Mouse (Mus musculus) ovary, postnatal 36 days (tissue): ENCODE results near the gene Zfp239.
"Not testable (repeated sequence)": the region's sequence is repeated elsewhere in the genome, so short reads cannot be mapped to it uniquely, and the experiment has no call there.

Experiments used
- DNase-seq: peaks from one replicate; pipeline ENCODE4 v3.0.0; 2022; ENCODE audit warnings: low spot score, mixed read lengths

Gene Zfp239

DNA sequence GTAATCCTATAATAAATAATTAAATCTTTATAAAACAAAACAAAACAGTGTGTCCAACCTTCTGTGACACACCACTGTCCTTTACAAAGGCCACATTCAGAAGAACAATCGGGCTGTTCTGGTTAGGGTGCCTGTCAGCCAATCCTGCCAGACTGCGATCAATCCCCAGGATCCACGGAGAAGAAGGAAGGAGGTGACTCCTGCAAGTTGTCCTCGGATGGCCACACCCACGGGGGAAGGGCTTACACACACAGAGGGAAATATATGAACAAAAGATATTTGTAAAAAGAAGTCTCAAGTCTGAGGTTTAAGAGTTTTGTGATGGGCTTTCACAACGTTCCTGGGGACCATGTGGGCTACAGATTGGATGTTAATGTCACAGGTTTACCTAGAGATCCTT lies at the start of gene Zfp239:
Gene Zfp239 (plus strand): TSS at position 253 of the 400 bp plus-strand sequence.
- DNase-seq = no peak

DNA sequence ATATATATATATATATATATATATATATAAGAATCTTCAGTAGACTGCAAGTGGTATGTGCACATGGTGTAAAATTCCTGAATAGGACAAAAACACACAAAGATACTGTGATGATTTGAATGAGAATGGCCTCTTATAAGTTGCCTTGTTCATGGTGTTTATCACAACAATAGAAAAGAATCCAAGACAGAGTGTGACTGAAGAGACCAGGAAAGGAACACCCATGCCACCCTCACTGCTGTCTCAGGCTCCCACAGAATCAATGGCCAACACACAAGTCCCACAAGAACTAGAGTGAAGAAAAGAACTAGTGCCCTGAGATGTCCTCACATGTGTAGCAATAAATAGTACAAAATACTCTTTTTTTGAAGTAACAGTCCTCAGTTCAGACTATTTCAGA lies 47.2 kb upstream of the Zfp239 start:
- no peak for DNase-seq

DNA sequence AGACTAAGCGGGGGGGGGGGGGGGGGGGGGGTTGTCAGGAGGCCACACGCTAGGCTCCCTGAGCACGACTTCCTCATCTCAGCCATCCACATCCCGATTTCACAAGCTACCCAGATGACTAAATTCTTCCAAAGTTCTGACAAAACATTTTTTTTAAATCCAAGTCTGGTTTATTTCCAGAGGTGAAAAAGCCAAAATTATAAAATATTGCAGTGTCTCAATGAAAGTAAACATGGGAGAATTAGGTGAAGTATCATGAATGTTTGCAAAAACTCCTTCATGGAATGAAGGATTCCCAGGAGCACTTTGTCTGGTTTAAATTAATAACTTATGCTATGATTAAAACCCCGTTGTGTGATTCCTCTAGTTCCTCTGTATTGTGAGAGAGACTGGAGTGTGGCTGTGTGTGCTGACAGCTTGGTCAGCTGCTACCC lies 44.8 kb upstream of the Zfp239 start:
- DNase-seq = no peak

DNA sequence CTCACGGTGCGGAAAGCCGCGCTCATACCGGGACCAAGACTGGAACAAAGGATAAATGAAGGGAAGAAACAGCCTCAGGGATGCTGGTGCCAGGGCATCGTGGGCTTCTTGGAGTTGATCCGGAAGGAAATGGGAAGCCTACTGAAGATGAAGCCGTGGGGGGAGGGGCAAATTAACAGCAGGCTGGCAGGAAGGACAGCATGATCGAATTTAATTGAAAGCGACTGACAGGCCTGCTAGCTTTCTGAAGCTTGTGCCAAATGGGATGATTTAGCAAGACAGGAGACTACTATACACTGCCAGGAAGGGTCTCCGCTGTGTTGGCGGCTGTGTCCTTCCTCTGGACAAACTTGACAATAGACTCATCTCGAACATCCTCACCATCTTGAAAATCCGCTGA lies 41.6 kb upstream of the Zfp239 start:
- no peak for DNase-seq

DNA sequence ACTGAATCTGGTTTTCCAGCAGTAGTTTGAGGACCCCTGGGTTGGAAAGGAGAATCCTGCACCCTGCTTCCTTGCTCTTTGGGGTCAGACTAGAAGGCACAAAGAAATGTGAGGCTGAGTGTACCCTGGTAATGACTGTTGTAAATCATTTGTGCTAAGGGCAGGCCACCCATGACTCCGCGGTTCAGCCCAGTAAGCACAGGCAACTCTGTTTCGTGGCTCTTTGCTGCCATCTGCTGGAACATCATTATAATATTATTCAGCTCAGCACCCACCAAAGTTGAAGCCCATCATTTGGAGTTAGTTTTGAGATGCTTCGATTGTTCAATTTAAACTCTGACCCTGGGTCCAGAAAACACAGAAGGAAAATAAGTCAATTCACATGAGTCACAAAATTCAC lies 36.5 kb upstream of the Zfp239 start:
- peak; percentile 53 for DNase-seq

DNA sequence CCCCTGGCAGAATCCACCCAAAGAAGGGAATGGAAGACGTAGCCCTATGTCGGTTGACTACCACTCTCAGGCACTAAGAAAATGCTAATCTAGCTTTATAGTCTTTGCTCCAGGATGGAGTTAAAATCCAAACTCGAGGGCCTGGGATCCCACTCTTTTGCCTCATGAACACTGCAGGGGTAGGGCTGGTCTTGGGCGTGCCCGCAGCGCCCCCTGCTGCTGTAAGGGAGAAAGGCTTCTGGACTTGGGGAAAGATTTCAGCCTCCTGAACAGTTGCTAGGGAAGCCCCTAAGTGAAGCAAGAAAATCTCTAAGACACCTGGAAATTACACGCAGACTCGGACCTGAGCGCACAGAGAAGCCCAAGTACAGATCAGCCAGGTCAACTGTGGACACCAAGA lies 33.6 kb upstream of the Zfp239 start:
- peak; percentile 69 for DNase-seq

DNA sequence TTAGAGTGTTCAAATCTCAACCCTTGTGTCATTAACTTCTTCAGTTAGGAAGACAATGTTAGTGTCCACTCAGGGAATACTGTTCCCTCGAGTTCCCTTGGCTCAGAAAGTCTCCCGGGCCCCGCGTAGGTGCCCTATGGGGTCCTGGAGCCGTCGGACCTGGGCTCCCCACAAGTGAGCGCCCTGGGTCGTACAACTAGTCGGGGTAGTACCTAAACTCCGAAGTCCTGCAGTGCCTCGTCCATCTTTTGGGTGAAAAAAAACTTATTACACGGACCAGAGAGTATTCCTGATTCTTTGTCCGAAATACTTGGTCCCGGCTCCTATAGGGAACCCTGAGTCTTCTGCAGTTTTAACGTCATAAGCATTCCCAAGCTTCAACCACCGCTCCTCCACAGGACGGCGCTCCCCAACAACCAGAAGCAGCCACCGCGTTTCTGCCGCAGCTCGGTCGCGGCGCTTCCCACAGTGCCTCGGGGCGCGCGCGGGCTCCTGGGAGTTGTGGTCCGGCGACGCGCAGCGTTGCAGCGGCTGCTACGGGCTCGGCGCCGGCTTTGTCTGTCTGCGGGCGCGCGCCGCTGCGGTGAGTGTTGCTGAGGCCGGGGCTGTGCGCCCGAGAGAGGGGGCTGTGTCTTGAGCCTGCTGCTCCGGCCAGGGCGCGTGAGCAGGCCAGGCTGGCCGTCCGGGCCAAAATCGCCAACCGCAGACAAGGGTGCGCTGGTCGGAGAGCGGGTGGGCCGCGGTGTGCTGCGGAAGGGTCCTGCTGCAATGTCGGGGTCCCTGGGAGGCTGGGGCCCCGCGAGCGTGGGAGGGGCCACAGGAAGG lies 21.0 kb upstream of the Zfp239 start, which contains the start of gene Zfp637:
Gene Zfp637 (plus strand): TSS at position 495 of the 825 bp plus-strand sequence.
- peak; percentile 94 for DNase-seq

DNA sequence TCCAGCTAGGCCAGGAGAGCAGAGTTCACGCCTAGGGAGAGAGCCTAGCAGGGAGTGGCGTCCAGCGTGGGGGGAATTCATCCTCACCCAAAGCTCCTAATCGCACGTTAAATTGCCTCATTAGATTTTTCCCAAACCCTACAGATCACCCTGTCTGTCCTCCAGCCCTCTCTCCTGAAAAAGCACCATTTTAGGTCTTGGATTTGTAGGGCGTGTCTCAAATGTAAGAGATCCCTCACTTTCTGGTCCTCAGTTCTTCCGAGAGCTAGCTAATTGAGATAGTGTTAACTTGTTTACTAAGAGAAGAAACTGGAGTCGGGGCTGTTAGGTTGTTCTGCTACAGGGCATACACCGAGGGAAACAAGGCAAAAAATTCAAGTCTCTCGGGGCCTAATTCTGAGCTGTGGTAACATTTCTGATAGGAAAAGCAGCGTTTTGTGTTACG lies 20.4 kb upstream of the Zfp239 start:
- DNase-seq = no peak

DNA sequence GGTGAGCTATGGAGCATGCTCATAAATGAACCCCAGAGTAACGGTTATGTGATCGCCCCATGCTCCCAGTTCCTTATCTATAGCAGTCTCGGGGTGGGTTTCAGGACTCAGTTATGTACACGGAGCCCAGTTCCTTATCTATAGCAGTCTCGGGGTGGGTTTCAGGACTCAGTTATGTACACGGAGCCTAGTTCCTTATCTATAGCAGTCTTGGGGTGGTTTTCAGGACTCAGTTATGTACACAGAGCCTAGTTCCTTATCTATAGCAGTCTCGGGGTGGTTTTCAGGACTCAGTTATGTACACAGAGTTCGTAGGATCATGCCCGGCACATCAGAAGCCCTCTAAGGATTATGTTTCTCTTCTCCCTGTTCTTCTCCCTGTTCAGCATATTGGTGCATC lies 17.3 kb upstream of the Zfp239 start:
- DNase-seq = no peak

DNA sequence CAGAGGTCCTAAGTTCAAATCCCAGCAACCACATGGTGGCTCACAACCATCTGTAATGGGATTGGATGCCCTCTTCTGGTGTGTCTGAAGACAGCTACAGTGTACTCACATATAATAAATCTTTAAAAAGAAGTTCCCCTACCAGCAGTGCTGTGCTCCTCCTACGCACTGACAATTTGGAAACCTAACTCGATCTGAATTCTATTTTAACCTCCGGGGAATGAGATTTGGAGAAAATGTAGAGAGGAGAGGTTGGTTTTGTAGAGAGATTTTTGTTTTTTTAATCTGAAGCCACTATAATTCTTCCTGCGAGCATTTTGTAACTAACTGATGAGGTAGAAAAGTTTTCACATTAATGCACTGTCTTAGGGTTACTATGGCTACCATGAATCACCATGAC lies 15.2 kb upstream of the Zfp239 start:
- not testable (repeated sequence) for DNase-seq

DNA sequence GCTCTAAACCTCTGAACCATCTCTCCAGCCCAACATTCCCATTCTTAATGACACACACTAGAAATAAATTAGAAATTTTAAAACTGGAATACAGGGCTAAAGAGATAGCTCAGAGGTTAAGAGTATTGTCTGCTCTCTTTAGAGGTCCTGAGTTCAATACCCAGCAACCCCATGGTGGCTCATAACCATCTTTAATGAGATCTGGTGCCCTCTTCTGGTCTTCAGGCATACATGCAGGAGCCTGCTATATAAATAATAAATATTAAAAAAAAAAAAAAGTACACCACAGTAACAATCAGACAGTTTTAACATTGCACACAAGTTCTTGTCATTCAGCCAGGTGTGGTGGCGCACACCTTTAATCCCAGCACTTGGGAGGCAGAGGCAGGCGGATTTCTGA lies 14.1 kb upstream of the Zfp239 start:
- DNase-seq = no peak

DNA sequence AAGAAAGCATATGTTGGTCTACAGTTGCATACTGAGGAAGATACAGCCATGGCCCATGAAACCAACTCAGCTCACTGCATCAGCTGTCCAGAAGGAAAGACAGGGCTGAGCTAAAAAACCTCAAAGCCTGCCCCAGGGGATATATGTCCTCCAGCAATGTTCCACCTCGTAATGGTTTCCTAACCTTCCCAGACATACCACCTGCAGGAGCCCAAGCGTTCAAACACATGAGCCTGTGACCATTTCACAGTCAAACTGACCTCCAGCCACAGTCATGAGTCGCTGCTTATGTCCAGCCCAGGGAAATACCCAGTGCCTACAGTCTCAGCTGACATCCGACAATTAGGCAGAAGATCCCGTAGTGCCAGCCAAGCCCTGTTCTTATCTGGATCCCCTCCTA lies 13.3 kb upstream of the Zfp239 start:
- no peak for DNase-seq

DNA sequence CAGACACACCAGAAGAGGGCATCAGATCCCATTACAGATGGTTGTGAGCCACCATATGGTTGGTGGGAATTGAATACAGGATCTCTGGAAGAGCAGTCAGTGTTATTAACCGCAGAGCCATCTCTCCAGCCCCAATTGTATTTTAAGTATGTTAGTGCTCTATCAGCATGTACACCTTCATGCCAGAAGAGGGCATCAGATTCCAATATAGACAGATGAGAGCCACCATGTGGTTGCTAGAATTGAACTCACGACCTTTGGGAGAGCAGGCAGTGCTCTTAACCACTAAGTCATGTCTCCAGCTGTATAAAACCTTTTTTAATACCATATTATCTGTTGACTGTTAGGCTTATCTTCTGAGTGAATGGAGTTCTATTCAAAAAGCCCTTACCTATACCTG lies 10.2 kb upstream of the Zfp239 start:
- no peak for DNase-seq

DNA sequence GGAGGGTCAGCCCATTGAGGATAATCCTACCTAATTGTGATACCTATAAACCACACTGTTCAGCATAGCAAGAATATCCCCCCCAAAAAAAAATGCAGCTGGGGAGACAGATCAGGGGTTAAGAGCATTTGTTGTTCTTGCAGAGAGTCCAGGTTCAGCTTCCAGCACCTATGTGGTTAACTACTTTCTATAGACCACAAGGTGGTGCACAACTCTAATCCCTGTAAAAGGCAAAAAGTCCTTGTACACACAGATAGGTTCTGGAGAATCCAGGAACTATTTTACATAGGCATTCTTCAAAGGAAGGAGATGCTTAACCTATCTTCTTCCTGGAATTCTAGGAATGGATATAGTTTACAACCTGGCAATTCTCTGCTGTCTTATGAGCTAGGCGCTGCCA lies 3.9 kb upstream of the Zfp239 start:
- no peak for DNase-seq

DNA sequence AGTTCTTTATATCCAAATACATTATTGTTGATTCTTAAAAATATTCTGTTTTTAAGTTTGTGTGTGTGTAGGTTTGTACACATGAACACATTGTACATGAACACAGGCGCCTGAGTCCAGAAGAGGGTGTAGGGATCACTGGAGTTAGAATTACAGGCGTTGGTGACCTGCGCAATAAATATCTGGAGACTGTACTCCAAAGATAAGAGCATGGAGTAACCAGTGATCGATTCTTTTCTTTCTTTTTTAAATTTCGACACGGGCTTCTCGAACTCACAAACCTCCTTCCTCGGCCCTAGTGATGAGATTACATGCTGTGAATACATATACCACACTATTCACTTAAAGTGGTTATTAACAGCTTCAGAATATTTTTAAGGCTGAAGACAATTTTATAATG lies 565 bp downstream of the Zfp239 start:
- no peak for DNase-seq

DNA sequence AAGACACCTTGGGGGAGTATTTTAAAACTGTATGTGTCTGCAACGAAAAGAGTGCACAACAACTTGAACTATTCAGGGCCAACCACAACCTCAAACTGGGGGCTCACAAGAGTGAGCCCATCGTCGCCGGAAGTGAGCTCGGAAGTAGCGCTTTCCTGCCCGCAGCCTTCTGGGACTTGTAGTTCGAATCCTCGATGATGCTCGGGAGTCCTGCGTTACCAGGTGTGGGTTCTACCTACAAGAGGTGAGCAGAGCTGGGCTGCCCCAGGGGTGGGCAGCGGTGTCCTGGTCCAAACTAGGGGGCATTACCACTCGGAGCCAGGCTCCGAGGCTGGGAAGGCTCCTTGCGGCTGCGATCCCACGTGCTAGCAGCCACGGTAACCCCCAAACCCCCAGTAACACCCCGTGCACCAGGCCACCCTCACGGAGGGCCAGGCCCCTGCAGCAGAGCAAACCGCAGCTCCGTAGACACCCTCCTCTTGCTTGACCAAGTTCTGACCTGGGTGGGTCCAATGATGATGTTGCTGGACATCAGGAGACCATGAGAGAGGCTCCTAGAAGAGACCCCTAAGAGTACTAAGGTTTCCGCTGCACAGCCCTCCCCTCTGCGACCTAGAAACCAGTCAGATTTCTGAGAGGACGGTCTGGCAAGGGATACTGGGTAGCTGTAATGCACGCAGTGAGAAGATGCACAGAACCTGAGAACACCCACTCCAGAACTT lies 1.2 kb downstream of the Zfp239 start:
- peak; percentile 42 for DNase-seq

DNA sequence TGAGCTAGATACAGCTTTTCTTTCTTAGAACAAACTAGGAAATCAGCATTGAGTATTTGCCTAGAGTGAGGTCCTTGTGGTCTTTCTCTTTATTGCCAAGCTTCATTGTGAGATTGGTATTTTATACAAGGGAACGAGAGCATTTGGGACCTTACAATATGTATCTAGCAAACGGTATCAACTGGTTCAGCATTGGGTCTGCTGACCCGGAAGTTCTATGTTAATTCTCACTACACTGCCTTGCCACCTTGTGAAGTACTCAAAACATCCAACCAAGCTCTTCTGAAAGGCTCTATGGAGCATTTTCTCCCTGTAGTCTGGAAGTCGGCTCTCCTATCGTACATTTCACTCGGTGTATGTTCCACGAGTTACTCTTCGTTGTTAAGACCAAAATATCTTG lies 1.9 kb downstream of the Zfp239 start:
- no peak for DNase-seq

DNA sequence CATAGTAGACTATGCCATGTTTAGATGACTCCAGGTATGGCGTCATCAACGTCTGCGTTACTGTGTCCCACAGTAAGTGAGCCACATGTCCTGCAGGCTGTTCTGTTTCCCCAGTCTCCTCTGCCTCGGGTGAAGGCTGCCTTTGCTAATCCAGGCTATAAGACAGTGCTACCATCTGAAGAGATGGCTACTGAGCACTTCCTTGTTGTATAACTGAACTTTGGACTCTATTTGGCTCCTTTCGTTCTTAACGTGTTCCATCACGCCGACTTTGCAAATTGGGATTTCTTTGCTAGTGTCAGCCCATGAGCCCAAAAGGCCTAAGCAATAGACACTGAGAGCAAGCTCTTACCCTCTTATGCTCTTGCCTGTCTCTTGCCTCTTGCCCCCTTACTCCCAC lies 6.3 kb downstream of the Zfp239 start:
- DNase-seq = no peak

DNA sequence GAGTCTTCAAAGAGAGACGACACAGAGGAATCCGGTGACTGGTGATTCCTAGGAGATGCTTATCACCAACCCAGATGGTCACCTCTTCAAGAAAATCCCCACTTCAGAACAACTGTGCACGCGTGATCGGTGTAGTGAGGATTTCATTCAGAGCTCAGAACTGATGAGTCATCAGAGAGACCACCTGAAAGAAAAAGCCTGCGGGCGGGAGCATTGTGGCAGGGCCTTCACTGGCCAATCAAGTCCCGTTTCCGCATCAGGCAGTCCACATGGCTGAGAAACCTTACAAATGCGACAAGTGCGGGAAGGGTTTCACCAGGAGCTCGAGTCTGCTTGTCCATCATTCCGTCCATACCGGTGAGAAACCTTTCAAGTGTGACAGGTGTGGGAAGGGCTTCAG lies 9.1 kb downstream of the Zfp239 start:
- no peak for DNase-seq

DNA sequence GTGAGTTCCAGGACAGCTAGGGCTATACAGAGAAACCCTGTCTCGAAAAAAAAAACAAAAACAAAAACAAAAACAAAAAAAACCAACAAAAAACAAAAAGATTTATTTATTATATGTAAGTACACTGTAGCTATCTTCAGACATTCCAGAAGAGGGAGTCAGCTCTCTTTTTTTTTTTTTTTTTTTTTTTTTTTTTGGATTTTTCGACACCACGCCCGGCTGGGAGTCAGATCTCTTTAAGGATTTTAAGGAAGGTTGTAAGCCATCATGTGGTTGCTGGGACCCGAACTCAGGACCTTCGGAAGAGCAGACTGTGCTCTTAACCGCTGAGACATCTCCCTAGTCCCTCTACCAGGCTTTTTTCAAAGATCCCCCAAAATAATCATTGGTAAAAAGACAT lies 11.6 kb downstream of the Zfp239 start:
- DNase-seq = not testable (repeated sequence)

DNA sequence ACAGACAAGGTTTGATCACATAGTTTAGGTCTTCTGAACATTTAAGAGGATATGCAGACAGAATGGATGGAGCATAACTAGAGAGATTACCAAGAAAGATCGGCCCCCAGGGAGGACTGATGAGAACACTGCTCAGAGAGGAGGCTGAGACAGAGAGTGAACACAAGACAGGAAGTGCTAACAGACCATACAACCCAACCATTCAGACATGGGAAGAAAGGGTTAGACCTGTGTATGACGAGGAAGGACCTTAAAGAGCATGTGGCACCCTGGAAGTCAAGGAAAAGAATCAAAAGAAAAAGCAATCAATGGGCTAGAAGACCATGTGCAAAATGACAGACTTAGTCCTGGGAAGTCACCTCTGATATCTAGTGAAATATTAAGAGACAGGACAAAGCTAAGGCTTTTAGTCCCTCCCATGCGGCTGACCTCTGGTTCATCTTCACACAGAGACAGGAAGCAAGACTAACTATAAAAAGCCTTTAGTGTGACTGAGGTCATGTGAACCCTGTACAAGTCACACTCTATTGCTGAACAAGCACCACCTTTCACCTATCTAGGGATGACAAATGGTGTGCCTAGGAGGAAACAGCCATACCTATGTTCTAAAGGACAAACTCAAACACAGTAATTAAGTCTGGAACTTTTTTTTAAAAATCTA lies 12.9 kb downstream of the Zfp239 start:
- no peak for DNase-seq

DNA sequence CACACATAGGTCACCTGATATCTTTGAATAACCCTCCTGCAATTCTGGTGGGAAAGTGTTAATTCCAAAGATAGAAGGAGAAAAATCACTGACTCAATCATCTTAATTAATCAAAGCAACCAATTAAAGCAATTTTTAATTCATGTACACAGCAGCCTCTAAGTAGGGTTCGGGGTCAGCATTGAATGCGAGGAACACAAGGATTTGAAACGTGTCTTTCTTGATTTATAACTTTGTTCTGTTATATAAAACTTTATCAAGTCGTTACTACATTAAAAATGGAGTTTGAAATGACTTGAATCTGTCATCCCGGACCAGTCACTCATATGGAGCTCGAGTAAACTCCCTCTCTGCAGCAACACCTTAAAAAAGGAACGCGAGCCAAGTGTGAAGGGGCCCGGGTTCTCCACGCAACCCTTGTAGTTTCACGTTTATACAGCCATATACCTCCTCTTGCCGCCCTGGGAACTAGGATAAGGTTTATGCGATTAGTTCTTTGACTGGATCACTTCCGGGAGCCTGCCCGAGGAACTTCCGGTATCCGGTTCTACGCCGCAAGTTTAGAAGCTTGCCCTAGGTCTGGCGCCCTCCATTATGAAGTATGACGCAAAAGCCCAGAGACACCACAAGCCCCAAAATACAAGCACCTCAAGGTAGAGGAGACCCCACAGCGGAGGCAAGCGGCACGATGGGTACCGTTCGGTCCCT lies 17.0 kb downstream of the Zfp239 start:
- no peak for DNase-seq
